Mouse (Mus musculus) spleen, embryonic (tissue): Measurements from ENCODE around the gene Ccdc163.
"Not testable (repeated sequence)": the region's sequence is repeated elsewhere in the genome, so short reads cannot be mapped to it uniquely, and the experiment has no call there.

Experiments
- CTCF ChIA-PET: fragments of 350-600 bp; sonication (Branson Sonifier 250); formaldehyde crosslinking; loops from one replicate; lab custom pipeline; 2022; lab: Charles Lee

The Ccdc163 gene

GRCm38 (mm10) chr4:116708201-116708764 lies at the start of gene Ccdc163, which contains the start of gene Mmachc:
TSS of gene Ccdc163 (plus strand) at chr4:116708509.
TSS of gene Mmachc (minus strand) at chr4:116708406.
- CTCF ChIA-PET = interaction anchor here (0.6 to 0.7 kb wide), 3 partner anchors 64 to 339 kb away, joined by 3 to 25 read pairs (median 11); no protein-coding TSS in a partner anchor

GRCm38 (mm10) chr4:116659474-116659873 lies 48.8 kb upstream of the Ccdc163 start:
- CTCF ChIA-PET = no interaction called here

GRCm38 (mm10) chr4:116659916-116660315 lies 48.4 kb upstream of the Ccdc163 start:
- CTCF ChIA-PET = not testable (repeated sequence)

- CTCF ChIA-PET = no interaction called here
Measured at GRCm38 (mm10) chr4:116660829-116661228, 47.5 kb upstream of the Ccdc163 start.

GRCm38 (mm10) chr4:116661998-116662397 lies 46.3 kb upstream of the Ccdc163 start:
- CTCF ChIA-PET = interaction anchor here (0.6 kb wide), 1 partner anchor 11 kb away, joined by 5 read pairs; no protein-coding TSS in a partner anchor

- CTCF ChIA-PET = interaction anchor here (0.5 to 0.6 kb wide), 2 partner anchors 45 to 68 kb away, joined by 3 read pairs; no protein-coding TSS in a partner anchor
Measured at GRCm38 (mm10) chr4:116666625-116667024, 41.7 kb upstream of the Ccdc163 start.

- CTCF ChIA-PET = no interaction called here
Measured at GRCm38 (mm10) chr4:116668145-116668544, 40.2 kb upstream of the Ccdc163 start.

GRCm38 (mm10) chr4:116669291-116669690 lies 39.0 kb upstream of the Ccdc163 start:
- CTCF ChIA-PET = no interaction called here

GRCm38 (mm10) chr4:116672785-116673184 lies 35.5 kb upstream of the Ccdc163 start:
- CTCF ChIA-PET = interaction anchor here (0.6 kb wide), 1 partner anchor 11 kb away, joined by 5 read pairs; no protein-coding TSS in a partner anchor

- CTCF ChIA-PET = not testable (repeated sequence)
Measured at GRCm38 (mm10) chr4:116674761-116675160, 33.5 kb upstream of the Ccdc163 start.

GRCm38 (mm10) chr4:116676027-116676426 lies 32.3 kb upstream of the Ccdc163 start:
- CTCF ChIA-PET = no interaction called here

- CTCF ChIA-PET = no interaction called here
Measured at GRCm38 (mm10) chr4:116677808-116678207, 30.5 kb upstream of the Ccdc163 start.

- CTCF ChIA-PET = interaction anchor here (0.6 kb wide), 1 partner anchor 478 kb away, joined by 3 read pairs; no protein-coding TSS in a partner anchor
Measured at GRCm38 (mm10) chr4:116679141-116679540, 29.2 kb upstream of the Ccdc163 start.

GRCm38 (mm10) chr4:116680521-116680920 lies 27.8 kb upstream of the Ccdc163 start:
- CTCF ChIA-PET = interaction anchor here (0.6 to 0.9 kb wide), 2 partner anchors 69 to 106 kb away, joined by 3 to 4 read pairs; no protein-coding TSS in a partner anchor

- CTCF ChIA-PET = no interaction called here
Measured at GRCm38 (mm10) chr4:116683957-116684356, 24.4 kb upstream of the Ccdc163 start.

GRCm38 (mm10) chr4:116684665-116685064 lies 23.6 kb upstream of the Ccdc163 start:
- CTCF ChIA-PET = no interaction called here

GRCm38 (mm10) chr4:116685402-116686061 lies 22.8 kb upstream of the Ccdc163 start, which contains the start of gene Prdx1:
TSS of gene Prdx1 (plus strand) at chr4:116685544.
- CTCF ChIA-PET = interaction anchor here (0.5 kb wide), 1 partner anchor 728 kb away, joined by 5 read pairs; no protein-coding TSS in a partner anchor

- CTCF ChIA-PET = interaction anchor here (0.6 kb wide), 1 partner anchor 61 kb away, joined by 4 read pairs; no protein-coding TSS in a partner anchor
Measured at GRCm38 (mm10) chr4:116687041-116687440, 21.3 kb upstream of the Ccdc163 start.

GRCm38 (mm10) chr4:116689309-116689876 lies 18.9 kb upstream of the Ccdc163 start:
- CTCF ChIA-PET = no interaction called here

- CTCF ChIA-PET = no interaction called here
Measured at GRCm38 (mm10) chr4:116692146-116692545, 16.2 kb upstream of the Ccdc163 start.

- CTCF ChIA-PET = interaction anchor here (0.7 kb wide), 1 partner anchor 21 kb away, joined by 5 read pairs; no protein-coding TSS in a partner anchor
Measured at GRCm38 (mm10) chr4:116693785-116694184, 14.5 kb upstream of the Ccdc163 start.
